Mouse (Mus musculus) C2C12 (cell line): ENCODE measurements around the gene Zfp575. TPM values are rescaled to one million over a fixed set of nuclear protein-coding genes. Genes with fewer than 3 reads are reported as not detected.

Source experiments
- H3K27me3 ChIP-seq: one replicate; pipeline ENCODE4 v1.6.1; 2011; ENCODE audit not compliant: control insufficient read depth, insufficient read depth, insufficient read length
- H3K36me3 ChIP-seq: one replicate; pipeline ENCODE4 v1.6.1; 2011; ENCODE audit not compliant: control insufficient read depth, insufficient read depth
- H3K4me3 ChIP-seq: one replicate; pipeline ENCODE4 v1.5.1; 2011; ENCODE audit warnings: mild to moderate bottlenecking, control low read depth; ENCODE audit not compliant: poor library complexity, insufficient read depth, severe bottlenecking
- H3K79me2 ChIP-seq: one replicate; pipeline ENCODE4 v1.6.1; 2011; ENCODE audit not compliant: control insufficient read depth, insufficient read depth
- H3K79me3 ChIP-seq: one replicate; pipeline ENCODE4 v1.6.1; 2011; ENCODE audit warnings: low read depth, control low read depth
- H3ac ChIP-seq: one replicate; pipeline ENCODE3; 2011; ENCODE audit warnings: low read depth; ENCODE audit not compliant: control insufficient read depth, insufficient read length
- CEBPB ChIP-seq: IDR thresholded peaks from one replicate; pipeline ENCODE4 v1.6.1; 2011; ENCODE audit warnings: low read depth, mild to moderate bottlenecking, control low read depth, moderate library complexity
- CTCF ChIP-seq: IDR thresholded peaks from one replicate; pipeline ENCODE4 v1.5.1; 2011; ENCODE audit not compliant: control insufficient read depth, insufficient read depth, insufficient read length
- FOSL1 ChIP-seq: IDR thresholded peaks from one replicate; pipeline ENCODE4 v1.8.0; 2011; ENCODE audit warnings: mild to moderate bottlenecking, low read length; ENCODE audit not compliant: poor library complexity, insufficient read depth, severe bottlenecking
- MAX ChIP-seq: IDR thresholded peaks from one replicate; pipeline ENCODE4 v1.6.1; 2011; ENCODE audit warnings: mild to moderate bottlenecking, control low read depth
- MYOD1 ChIP-seq: IDR thresholded peaks from one replicate; pipeline ENCODE4 v1.6.1; 2011; ENCODE audit warnings: low read depth; ENCODE audit not compliant: control insufficient read depth, insufficient read length
- MYOG ChIP-seq: IDR thresholded peaks from one replicate; pipeline ENCODE4 v1.6.1; 2011; ENCODE audit not compliant: control insufficient read depth, insufficient read length; ENCODE audit errors: extremely low read depth
- USF1 ChIP-seq: IDR thresholded peaks from one replicate; pipeline ENCODE4 v1.6.1; 2011; ENCODE audit warnings: low read depth, mild to moderate bottlenecking, control low read depth, moderate library complexity
- polyA plus RNA-seq: library from polyadenylated mRNA; unstranded; fragments of >200 nt; fragmentation: generic; extraction: Trizol; gene quantifications from one replicate; pipeline ENCODE4 v1.2.1, GENCODE M21; 2012; ENCODE audit warnings: missing spikeins

Zfp575 gene
- polyA plus RNA-seq, 1 experiment, result 0.35 TPM

DNA sequence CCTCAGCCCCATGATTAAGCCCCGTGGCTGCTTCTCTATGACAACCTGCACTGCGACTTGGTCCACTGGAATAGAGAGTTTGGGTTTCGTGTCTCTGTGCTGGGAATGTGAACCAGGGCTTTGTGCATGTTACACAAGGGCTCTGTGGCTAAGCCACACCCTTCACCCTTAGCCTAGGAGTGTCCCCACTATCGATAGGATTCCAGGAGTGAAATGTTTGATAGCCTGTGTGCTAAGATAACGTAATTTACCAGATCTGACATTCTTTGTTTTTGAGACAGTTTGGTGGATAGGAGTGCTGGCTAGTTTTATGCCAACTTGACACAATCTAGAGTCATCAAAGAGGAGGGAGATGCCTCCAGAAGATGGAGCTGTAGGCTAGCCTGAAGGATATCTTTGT, 4.3 kb upstream of the Zfp575 start:
- Histone ChIP-seq H3K36me3 (no peaks in the 10 kb centered on the region), H3K4me3 (no peak overlapping the region), H3K27me3 (no peaks in the 10 kb centered on the region), H3K79me2 (no peaks in the 10 kb centered on the region), H3K79me3 (no peaks in the 10 kb centered on the region), H3ac (no peak overlapping the region)
- no peak for TF ChIP-seq MAX
- TF ChIP-seq MYOG, result no peak
- TF ChIP-seq CEBPB, result no peak
- no peak for TF ChIP-seq CTCF
- no peak for TF ChIP-seq MYOD1
- TF ChIP-seq FOSL1, result no peak
- no peak for TF ChIP-seq USF1

DNA sequence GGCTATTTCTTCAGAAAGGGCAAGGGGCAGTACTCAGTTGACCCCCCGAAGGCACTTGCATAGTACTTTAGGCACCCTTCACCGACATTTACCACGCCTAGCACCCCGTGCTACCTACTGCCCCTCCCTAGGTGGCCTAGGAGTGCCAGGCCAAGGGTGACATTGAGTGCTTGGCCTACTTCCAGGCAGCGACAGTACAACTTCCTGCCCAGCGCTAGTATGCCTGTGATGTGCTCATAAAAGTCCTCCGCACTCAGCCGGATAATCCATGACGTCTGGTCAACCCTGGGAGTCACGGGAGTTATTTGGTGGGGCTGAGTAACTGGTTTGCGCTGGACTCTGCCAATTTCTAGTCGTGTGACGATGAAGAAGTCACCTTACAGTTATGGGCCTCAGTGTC, 895 bp upstream of the Zfp575 start:
- H3K27me3 ChIP-seq, result no peaks in the 10 kb centered on the region
- H3K36me3 ChIP-seq, result no peaks in the 10 kb centered on the region
- no peaks in the 10 kb centered on the region for H3K79me3 ChIP-seq
- no peak overlapping the region for H3ac ChIP-seq
- no peaks in the 10 kb centered on the region for H3K79me2 ChIP-seq
- no peak overlapping the region for H3K4me3 ChIP-seq
- TF ChIP-seq CEBPB, result no peak
- no peak for TF ChIP-seq MYOG
- no peak for TF ChIP-seq USF1
- no peak for TF ChIP-seq MAX
- no peak for TF ChIP-seq CTCF
- no peak for TF ChIP-seq FOSL1
- TF ChIP-seq MYOD1, result no peak

DNA sequence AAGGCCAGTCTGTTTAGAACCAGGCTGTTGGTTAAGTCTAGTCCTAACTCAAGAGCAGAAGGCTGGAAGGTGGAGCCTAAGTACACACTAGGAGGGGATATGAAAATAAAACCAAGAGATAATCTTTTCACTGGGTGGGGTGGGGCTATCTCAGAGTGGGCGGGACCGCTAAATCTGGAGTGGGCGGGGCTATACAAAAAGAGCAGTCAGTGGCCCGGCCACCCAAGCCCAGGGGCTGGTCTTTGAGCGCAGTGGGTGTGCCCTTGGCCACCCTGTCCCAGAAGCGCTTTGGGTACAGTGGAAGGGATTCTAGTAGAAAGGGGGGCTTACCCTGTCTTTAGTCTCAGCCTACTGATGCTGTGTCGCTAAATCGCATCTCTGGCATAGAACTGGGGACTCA, 613 bp downstream of the Zfp575 start:
- no peaks in the 10 kb centered on the region for H3K79me2 ChIP-seq
- no peak overlapping the region for H3ac ChIP-seq
- no peak overlapping the region for H3K4me3 ChIP-seq
- TF ChIP-seq MYOD1 (no peak), MYOG (no peak), MAX (no peak)
- no peaks in the 10 kb centered on the region for H3K79me3 ChIP-seq
- H3K27me3 ChIP-seq, result no peaks in the 10 kb centered on the region
- H3K36me3 ChIP-seq, result no peaks in the 10 kb centered on the region

DNA sequence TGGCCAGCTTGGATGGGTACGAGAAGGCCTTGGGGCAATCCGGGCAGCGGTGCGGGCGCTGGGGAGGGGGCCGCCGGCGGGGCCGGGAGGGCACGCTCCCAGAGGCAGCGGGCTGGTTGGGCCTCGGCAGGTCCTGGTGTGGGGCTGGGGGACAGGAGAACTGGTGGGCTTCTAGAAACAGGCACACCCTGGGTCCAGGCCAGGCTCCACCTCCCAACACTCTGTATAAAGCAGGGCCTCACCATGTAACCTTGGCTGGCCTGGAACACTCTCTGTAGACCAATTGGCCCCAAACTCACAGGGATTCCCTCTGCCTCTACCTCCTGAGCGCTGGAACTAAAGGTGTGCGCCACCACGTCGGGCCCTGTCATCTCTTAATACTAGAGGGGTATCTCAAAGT, 1.4 kb downstream of the Zfp575 start:
- H3K79me2 ChIP-seq, result no peaks in the 10 kb centered on the region
- H3K4me3 ChIP-seq, result no peak overlapping the region
- H3K27me3 ChIP-seq, result no peaks in the 10 kb centered on the region
- no peaks in the 10 kb centered on the region for H3K36me3 ChIP-seq
- no peak overlapping the region for H3ac ChIP-seq
- no peak for TF ChIP-seq USF1
- no peak for TF ChIP-seq CTCF
- TF ChIP-seq FOSL1, result no peak
- H3K79me3 ChIP-seq, result no peaks in the 10 kb centered on the region

DNA sequence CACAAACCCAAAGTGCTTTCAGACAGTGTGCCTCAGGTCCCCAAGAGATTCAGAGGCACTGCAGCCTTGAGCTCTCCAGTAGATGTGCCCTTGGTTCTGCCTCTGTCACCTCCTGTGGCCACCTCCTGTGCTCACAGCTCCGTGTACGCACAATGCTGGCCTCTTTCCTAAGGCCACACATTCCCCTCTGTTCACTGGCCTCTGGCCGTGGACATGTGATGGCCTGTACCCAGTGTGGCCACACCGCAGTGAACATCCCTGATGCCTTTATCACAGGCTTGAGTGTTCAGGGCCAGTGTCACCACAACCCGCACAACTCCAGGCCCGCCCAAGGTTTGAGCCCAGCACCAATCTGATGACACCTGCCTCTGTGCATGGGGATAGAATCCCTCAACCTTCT, 2.6 kb downstream of the Zfp575 start:
- no peak overlapping the region for H3K4me3 ChIP-seq
- H3ac ChIP-seq, result no peak overlapping the region
- no peak for TF ChIP-seq FOSL1
- no peak for TF ChIP-seq MYOG
- H3K79me3 ChIP-seq, result no peaks in the 10 kb centered on the region
- H3K27me3 ChIP-seq, result no peaks in the 10 kb centered on the region
- H3K79me2 ChIP-seq, result no peaks in the 10 kb centered on the region
- no peaks in the 10 kb centered on the region for H3K36me3 ChIP-seq

DNA sequence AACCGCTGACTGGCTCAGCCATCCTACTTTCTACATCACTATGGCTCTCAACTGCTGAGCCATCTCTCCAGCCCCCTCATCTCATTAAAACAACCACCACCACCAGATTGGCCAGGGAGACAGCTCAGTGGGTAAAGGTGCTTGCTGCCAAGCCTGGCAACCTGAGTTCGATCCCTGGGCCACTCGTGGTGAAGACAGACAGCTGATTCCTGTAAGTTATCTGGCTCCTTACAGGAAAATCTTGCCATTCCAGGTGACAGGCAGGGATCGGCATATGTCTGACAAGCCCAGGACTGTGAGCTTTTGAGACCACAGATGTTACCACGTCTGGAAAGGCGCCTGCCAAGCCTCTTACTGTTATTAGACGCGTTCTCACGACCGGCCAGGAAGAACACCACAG, 9.6 kb downstream of the Zfp575 start:
- H3K4me3 ChIP-seq, result no peak overlapping the region
- no peak overlapping the region for H3ac ChIP-seq
- H3K79me2 ChIP-seq, result no peaks in the 10 kb centered on the region
- no peaks in the 10 kb centered on the region for H3K36me3 ChIP-seq
- no peak for TF ChIP-seq MYOG
- no peak for TF ChIP-seq USF1
- TF ChIP-seq CEBPB, result no peak
- TF ChIP-seq CTCF, result no peak
- no peaks in the 10 kb centered on the region for H3K79me3 ChIP-seq
- H3K27me3 ChIP-seq, result no peaks in the 10 kb centered on the region
